Mouse (Mus musculus): ENCODE measurements around the gene Capn7. TPM values are rescaled to one million over a fixed set of nuclear protein-coding genes. Genes with fewer than 3 reads are reported as not detected.

The Capn7 gene
- polyA plus RNA-seq, 1 experiment from 2014 or later: 41.9 TPM

GRCm38 (mm10) chr14:31404663-31405062, 68.2 kb downstream of the Capn7 start:
- Histone ChIP-seq H3K4me2 (ENCODE audit: low read depth, low read length) (peak overlapping the region; percentile 44; the same call in 1 of the 2 replicates), H3K27ac (ENCODE audit: low read length) (peak overlapping the region; percentile 84; the same call in 1 of the 2 replicates), H3K4me1 (ENCODE audit: control insufficient read depth, insufficient read depth, low read length) (peaks cover 86% of the 10 kb centered on the region), H3K9ac (ENCODE audit: low read length) (no peak overlapping the region), H3K4me3 (ENCODE audit: low read length) (no peak overlapping the region), H3K9me3 (replicated peaks; ENCODE audit: control insufficient read depth, low read length) (no peaks in the 10 kb centered on the region), H3K27me3 (ENCODE audit: control insufficient read depth, insufficient read depth, low read length) (no peaks in the 10 kb centered on the region), H3K36me3 (ENCODE audit: control insufficient read depth, insufficient read depth) (no peaks in the 10 kb centered on the region)
- ATAC-seq (replicated peaks; ENCODE audit: extremely low read depth, insufficient read depth, low FRiP score): no peak
- WGBS: 79% methylated on average over 4 of the region's 4 CpGs

- Histone ChIP-seq H3K9me3 (replicated peaks; ENCODE audit: control insufficient read depth, low read length) (no peaks in the 10 kb centered on the region), H3K36me3 (ENCODE audit: control insufficient read depth, insufficient read depth) (no peaks in the 10 kb centered on the region), H3K27ac (ENCODE audit: low read length) (no peak overlapping the region), H3K4me2 (ENCODE audit: low read depth, low read length) (no peak overlapping the region), H3K27me3 (ENCODE audit: control insufficient read depth, insufficient read depth, low read length) (no peaks in the 10 kb centered on the region), H3K4me1 (ENCODE audit: control insufficient read depth, insufficient read depth, low read length) (peaks cover 76% of the 10 kb centered on the region), H3K9ac (ENCODE audit: low read length) (no peak overlapping the region), H3K4me3 (ENCODE audit: low read length) (no peak overlapping the region)
- WGBS: 82% methylated on average over 6 of the region's 6 CpGs
- ATAC-seq (replicated peaks; ENCODE audit: extremely low read depth, insufficient read depth, low FRiP score): no peak
Measured at GRCm38 (mm10) chr14:31405652-31406051, 69.2 kb downstream of the Capn7 start.

- Histone ChIP-seq H3K9ac (ENCODE audit: low read length) (0 out of 2 replicates have a peak overlapping the region, but pooled peaks have one; percentile 35), H3K27ac (ENCODE audit: low read length) (peak overlapping the region; percentile 10; the same call in 1 of the 2 replicates), H3K4me3 (ENCODE audit: low read length) (no peak overlapping the region), H3K9me3 (replicated peaks; ENCODE audit: control insufficient read depth, low read length) (no peaks in the 10 kb centered on the region), H3K27me3 (ENCODE audit: control insufficient read depth, insufficient read depth, low read length) (no peaks in the 10 kb centered on the region), H3K4me2 (ENCODE audit: low read depth, low read length) (no peak overlapping the region), H3K4me1 (ENCODE audit: control insufficient read depth, insufficient read depth, low read length) (peaks cover 70% of the 10 kb centered on the region), H3K36me3 (ENCODE audit: control insufficient read depth, insufficient read depth) (no peaks in the 10 kb centered on the region)
- WGBS: 66% methylated on average over 12 of the region's 12 CpGs
- ATAC-seq (replicated peaks; ENCODE audit: extremely low read depth, insufficient read depth, low FRiP score): no peak
Measured at GRCm38 (mm10) chr14:31406154-31406810, 69.8 kb downstream of the Capn7 start.

GRCm38 (mm10) chr14:31407208-31407607, 70.8 kb downstream of the Capn7 start:
- H3K9ac ChIP-seq (ENCODE audit: low read length): no peak overlapping the region
- no peak overlapping the region for H3K4me3 ChIP-seq (ENCODE audit: low read length)
- no peak for ATAC-seq (replicated peaks; ENCODE audit: extremely low read depth, insufficient read depth, low FRiP score)
- no peaks in the 10 kb centered on the region for H3K36me3 ChIP-seq (ENCODE audit: control insufficient read depth, insufficient read depth)
- H3K4me2 ChIP-seq (ENCODE audit: low read depth, low read length): no peak overlapping the region
- H3K4me1 ChIP-seq (ENCODE audit: control insufficient read depth, insufficient read depth, low read length): peaks cover 66% of the 10 kb centered on the region
- H3K9me3 ChIP-seq (replicated peaks; ENCODE audit: control insufficient read depth, low read length): no peaks in the 10 kb centered on the region
- no peaks in the 10 kb centered on the region for H3K27me3 ChIP-seq (ENCODE audit: control insufficient read depth, insufficient read depth, low read length)
- 70% methylated on average over 15 of the region's 15 CpGs for WGBS
- H3K27ac ChIP-seq (ENCODE audit: low read length): no peak overlapping the region

GRCm38 (mm10) chr14:31407911-31408604, 71.6 kb downstream of the Capn7 start:
- 0 out of 2 replicates have a peak overlapping the region, but pooled peaks have one; percentile 0 for H3K9ac ChIP-seq (ENCODE audit: low read length)

GRCm38 (mm10) chr14:31408666-31409065, 72.2 kb downstream of the Capn7 start:
- 32% methylated on average over 8 of the region's 8 CpGs for WGBS
- H3K27me3 ChIP-seq (ENCODE audit: control insufficient read depth, insufficient read depth, low read length): no peaks in the 10 kb centered on the region
- ATAC-seq (replicated peaks; ENCODE audit: extremely low read depth, insufficient read depth, low FRiP score): peak; percentile 75
- no peaks in the 10 kb centered on the region for H3K36me3 ChIP-seq (ENCODE audit: control insufficient read depth, insufficient read depth)
- H3K9me3 ChIP-seq (replicated peaks; ENCODE audit: control insufficient read depth, low read length): no peaks in the 10 kb centered on the region
- H3K27ac ChIP-seq (ENCODE audit: low read length): peak overlapping the region; percentile 86
- peaks cover 63% of the 10 kb centered on the region for H3K4me1 ChIP-seq (ENCODE audit: control insufficient read depth, insufficient read depth, low read length)
- H3K9ac ChIP-seq (ENCODE audit: low read length): peak overlapping the region; percentile 0; the same call in 1 of the 2 replicates
- no peak overlapping the region for H3K4me3 ChIP-seq (ENCODE audit: low read length)
- no peak overlapping the region for H3K4me2 ChIP-seq (ENCODE audit: low read depth, low read length)

More at GRCm38 (mm10) chr14:31407911-31408604, 71.6 kb downstream of the Capn7 start:
- no peaks in the 10 kb centered on the region for H3K27me3 ChIP-seq (ENCODE audit: control insufficient read depth, insufficient read depth, low read length)
- no peak overlapping the region for H3K4me3 ChIP-seq (ENCODE audit: low read length)
- H3K4me1 ChIP-seq (ENCODE audit: control insufficient read depth, insufficient read depth, low read length): peaks cover 63% of the 10 kb centered on the region
- peak overlapping the region; percentile 10; the same call in 1 of the 2 replicates for H3K4me2 ChIP-seq (ENCODE audit: low read depth, low read length)
- H3K27ac ChIP-seq (ENCODE audit: low read length): peak overlapping the region; percentile 86
- 66% methylated on average over 6 of the region's 6 CpGs for WGBS
- no peak for ATAC-seq (replicated peaks; ENCODE audit: extremely low read depth, insufficient read depth, low FRiP score)
- no peaks in the 10 kb centered on the region for H3K9me3 ChIP-seq (replicated peaks; ENCODE audit: control insufficient read depth, low read length)
- no peaks in the 10 kb centered on the region for H3K36me3 ChIP-seq (ENCODE audit: control insufficient read depth, insufficient read depth)

GRCm38 (mm10) chr14:31410123-31410724, 73.8 kb downstream of the Capn7 start:
- Histone ChIP-seq H3K4me3 (ENCODE audit: low read length) (no peak overlapping the region), H3K27me3 (ENCODE audit: control insufficient read depth, insufficient read depth, low read length) (no peaks in the 10 kb centered on the region), H3K9ac (ENCODE audit: low read length) (no peak overlapping the region), H3K36me3 (ENCODE audit: control insufficient read depth, insufficient read depth) (no peaks in the 10 kb centered on the region), H3K4me2 (ENCODE audit: low read depth, low read length) (no peak overlapping the region), H3K4me1 (ENCODE audit: control insufficient read depth, insufficient read depth, low read length) (peaks cover 62% of the 10 kb centered on the region), H3K9me3 (replicated peaks; ENCODE audit: control insufficient read depth, low read length) (no peaks in the 10 kb centered on the region), H3K27ac (ENCODE audit: low read length) (no peak overlapping the region)
- ATAC-seq (replicated peaks; ENCODE audit: extremely low read depth, insufficient read depth, low FRiP score): no peak
- 71% methylated on average over 9 of the region's 9 CpGs for WGBS

GRCm38 (mm10) chr14:31410737-31411136, 74.3 kb downstream of the Capn7 start:
- no peaks in the 10 kb centered on the region for H3K27me3 ChIP-seq (ENCODE audit: control insufficient read depth, insufficient read depth, low read length)
- WGBS: 70% methylated on average over 4 of the region's 4 CpGs
- ATAC-seq (replicated peaks; ENCODE audit: extremely low read depth, insufficient read depth, low FRiP score): no peak
- H3K4me1 ChIP-seq (ENCODE audit: control insufficient read depth, insufficient read depth, low read length): peaks cover 66% of the 10 kb centered on the region
- no peak overlapping the region for H3K27ac ChIP-seq (ENCODE audit: low read length)
- no peaks in the 10 kb centered on the region for H3K9me3 ChIP-seq (replicated peaks; ENCODE audit: control insufficient read depth, low read length)
- no peaks in the 10 kb centered on the region for H3K36me3 ChIP-seq (ENCODE audit: control insufficient read depth, insufficient read depth)
- no peak overlapping the region for H3K9ac ChIP-seq (ENCODE audit: low read length)
- H3K4me2 ChIP-seq (ENCODE audit: low read depth, low read length): no peak overlapping the region
- H3K4me3 ChIP-seq (ENCODE audit: low read length): no peak overlapping the region

GRCm38 (mm10) chr14:31412651-31413056, 76.2 kb downstream of the Capn7 start:
- 68% methylated on average over 10 of the region's 10 CpGs for WGBS
- H3K36me3 ChIP-seq (ENCODE audit: control insufficient read depth, insufficient read depth): no peaks in the 10 kb centered on the region
- no peak overlapping the region for H3K4me3 ChIP-seq (ENCODE audit: low read length)
- no peak for ATAC-seq (replicated peaks; ENCODE audit: extremely low read depth, insufficient read depth, low FRiP score)
- no peak overlapping the region for H3K4me2 ChIP-seq (ENCODE audit: low read depth, low read length)
- no peak overlapping the region for H3K9ac ChIP-seq (ENCODE audit: low read length)
- H3K9me3 ChIP-seq (replicated peaks; ENCODE audit: control insufficient read depth, low read length): no peaks in the 10 kb centered on the region
- H3K4me1 ChIP-seq (ENCODE audit: control insufficient read depth, insufficient read depth, low read length): peaks cover 65% of the 10 kb centered on the region
- no peaks in the 10 kb centered on the region for H3K27me3 ChIP-seq (ENCODE audit: control insufficient read depth, insufficient read depth, low read length)
- H3K27ac ChIP-seq (ENCODE audit: low read length): 0 out of 2 replicates have a peak overlapping the region, but pooled peaks have one; percentile 11
